Mouse (Mus musculus) monocyte, adult 59 days (primary cell): ENCODE measurements around the gene Ttc8. TPM values are rescaled to one million over a fixed set of nuclear protein-coding genes. Genes with fewer than 3 reads are reported as not detected.

Source experiments
- total RNA-seq, 2 experiments: library from RNA; stranded (reverse); gene quantifications; one replicate each; pipeline ENCODE4 v1.2.4; 2023

Gene Ttc8
- total RNA-seq, result 1 to 10 TPM; 3.6 to 5.3 TPM

GRCm38 (mm10) chr12:98920194-98920991 lies at the start of gene Ttc8:
TSS of gene Ttc8 (plus strand) at chr12:98920574.

GRCm38 (mm10) chr12:98900881-98901801 lies 19.2 kb upstream of the Ttc8 start, which contains the start of gene Eml5:
TSS of gene Eml5 (minus strand) at chr12:98901484.

Other genes starting within 250 kb of the Ttc8 start
- gene Ptpn21, start 183.2 kb upstream of the Ttc8 start, total RNA-seq, result 1 to 10 TPM; 3.5 to 4.4 TPM
- 10 to 100 TPM; 50.6 to 54.5 TPM for gene Zc3h14, start 173.6 kb upstream of the Ttc8 start, total RNA-seq
- 1 to 10 TPM; 5.2 to 5.9 TPM for gene Eml5, start 19.1 kb upstream of the Ttc8 start, total RNA-seq